Mouse (Mus musculus) heart, adult 2 months (tissue): Measurements from ENCODE around the gene Ephb2.

ENCODE experiments used
- CTCF ChIP-seq: fragments of 200-600 bp; IDR thresholded peaks from 2 replicates; pipeline ENCODE4 v1.8.1; 2022; ENCODE audit warnings: antibody characterized with exemption, mild to moderate bottlenecking, moderate library complexity
- EP300 ChIP-seq: fragments of 200-500 bp; IDR thresholded peaks from 2 replicates; pipeline ENCODE4 v1.6.1; 2011; ENCODE audit warnings: low read depth, low read length, control low read depth; ENCODE audit not compliant: insufficient read depth
- POLR2A ChIP-seq: fragments of 200-500 bp; IDR thresholded peaks from 2 replicates; pipeline ENCODE4 v1.6.1; 2011; ENCODE audit warnings: mild to moderate bottlenecking, low read depth, low read length, control low read depth; ENCODE audit not compliant: insufficient read depth

- no peak for TF ChIP-seq POLR2A
- TF ChIP-seq CTCF, result no peak
- TF ChIP-seq EP300, result no peak
Measured at GRCm38 (mm10) chr4:136757096-136757495, 78.7 kb downstream of the Ephb2 start.
